Mouse (Mus musculus) testis, postnatal 14 days (tissue): ENCODE measurements around the gene Rab39.

Experiments used
- DNase-seq: peaks from one replicate; pipeline ENCODE4 v3.0.0; 2021; ENCODE audit warnings: low spot score

Rab39 gene

DNA sequence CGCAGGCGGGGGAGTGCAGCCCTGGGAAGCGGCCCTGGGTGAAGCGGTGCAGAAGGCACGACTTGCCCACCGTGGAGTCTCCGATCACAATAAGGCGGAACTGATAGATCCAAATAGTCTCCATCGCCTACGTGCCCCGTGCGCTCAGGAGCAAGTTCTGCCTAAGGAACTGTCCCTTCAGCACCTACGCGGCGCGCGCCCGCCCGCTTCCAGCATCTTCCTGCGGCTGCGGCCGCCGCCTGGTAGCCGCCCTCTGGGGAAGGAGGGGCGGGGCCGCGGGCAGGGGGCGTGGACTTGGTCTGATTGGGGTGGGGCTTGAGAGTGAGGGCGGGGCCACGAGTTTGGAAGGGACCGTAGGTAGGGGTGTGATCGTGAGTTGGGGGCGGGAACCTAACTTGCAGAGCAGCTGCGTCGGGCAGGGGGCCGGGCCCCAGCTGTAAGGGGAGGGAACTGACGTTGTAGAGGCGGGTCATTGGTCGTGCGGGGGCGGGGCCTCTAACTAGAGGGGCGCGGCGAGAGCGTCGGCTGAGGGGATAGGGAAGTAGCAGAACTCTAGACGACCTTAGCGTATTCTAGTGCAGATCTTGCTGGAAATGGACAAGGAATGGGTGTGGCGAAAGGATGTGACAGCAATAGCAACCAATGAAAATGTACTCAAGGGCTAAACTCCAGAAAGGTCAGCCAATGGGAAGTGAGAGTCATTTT is at the start of gene Rab39:
TSS of gene Rab39 (minus strand) at position 241 of the 705 bp plus-strand sequence.
- peak; percentile 91 for DNase-seq

DNA sequence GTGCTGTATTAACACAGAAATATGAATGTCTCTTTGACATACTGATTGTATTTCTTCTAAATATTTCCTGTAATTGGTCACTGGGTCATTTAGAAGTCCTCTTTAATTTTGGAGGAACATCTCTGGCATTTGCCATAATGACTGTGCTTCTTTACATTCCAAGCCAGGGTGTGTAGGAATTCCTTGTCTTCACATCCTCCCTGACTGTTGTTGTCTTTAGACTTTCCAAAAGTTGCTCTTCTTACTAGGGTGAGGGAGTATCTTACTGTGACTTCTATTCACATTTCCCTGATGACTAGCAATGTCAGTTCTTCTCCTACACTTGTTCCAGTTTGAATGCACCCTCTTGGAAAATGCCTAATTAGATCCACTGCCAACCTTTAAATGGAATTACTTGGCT is 48.8 kb upstream of the Rab39 start:
- DNase-seq, result no peak

DNA sequence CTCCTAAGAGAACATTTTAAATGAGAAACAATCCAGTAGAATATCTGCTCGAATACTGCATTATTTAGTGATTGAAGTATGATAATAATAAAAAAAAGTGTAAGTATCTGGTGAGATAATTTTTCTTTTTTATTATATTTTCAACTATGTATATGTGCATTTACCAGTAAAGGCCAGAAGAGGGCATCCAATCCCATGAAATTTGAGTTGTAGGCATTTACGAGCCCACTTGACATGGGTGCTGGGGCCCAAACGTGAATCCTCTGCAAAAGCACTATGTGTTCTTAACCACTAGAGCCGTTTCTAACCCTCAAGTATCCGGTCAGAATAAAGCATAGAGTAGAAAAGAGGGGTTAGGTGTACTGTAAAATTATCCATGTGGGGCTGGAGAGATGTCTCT is 44.9 kb upstream of the Rab39 start:
- DNase-seq, result no peak

DNA sequence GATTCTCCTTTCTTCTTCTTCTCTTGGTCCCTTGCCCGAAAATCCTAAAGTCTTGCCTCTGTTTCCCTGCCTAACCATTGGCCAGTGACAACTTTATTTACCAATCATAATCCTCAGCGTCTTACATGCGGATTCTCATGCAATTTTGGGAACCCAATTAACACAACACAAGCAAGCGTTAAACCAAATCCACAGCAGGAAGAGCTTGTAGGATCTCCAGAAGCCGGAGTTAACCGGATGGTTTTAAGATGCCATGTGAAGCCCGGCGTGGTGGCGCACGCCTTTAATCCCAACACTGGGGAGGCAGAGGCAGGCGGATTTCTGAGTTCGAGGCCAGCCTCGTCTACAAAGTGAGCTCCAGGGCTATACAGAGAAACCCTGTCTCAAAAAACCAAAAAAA is 44.4 kb upstream of the Rab39 start:
- DNase-seq, result no peak

DNA sequence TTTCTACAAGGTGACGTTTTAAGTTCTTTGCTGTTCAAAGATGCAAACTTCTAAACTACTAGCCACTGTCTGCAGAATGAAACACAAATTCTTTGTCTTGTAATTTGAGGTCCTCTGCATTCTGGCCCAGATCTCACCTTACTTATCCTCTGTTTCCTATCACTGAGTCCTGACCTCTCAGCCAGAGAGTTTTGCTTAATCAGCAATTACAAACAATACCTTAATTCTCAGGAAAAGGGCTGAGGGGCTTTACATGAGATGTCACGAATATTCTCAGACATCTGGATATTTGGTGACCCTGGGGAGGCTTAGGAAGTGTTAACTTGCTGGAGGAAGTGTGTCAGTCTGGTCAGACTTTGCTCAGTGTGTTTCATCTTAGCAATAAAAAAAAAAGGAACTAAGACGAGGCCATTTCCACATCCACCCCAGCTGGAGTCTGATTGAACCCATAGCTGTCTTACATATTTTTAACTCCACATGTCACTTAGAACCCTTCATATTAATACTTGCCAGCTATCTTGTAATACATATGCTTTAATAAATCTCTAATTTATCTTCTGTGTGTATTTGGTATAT is 34.9 kb upstream of the Rab39 start:
- DNase-seq, result no peak

DNA sequence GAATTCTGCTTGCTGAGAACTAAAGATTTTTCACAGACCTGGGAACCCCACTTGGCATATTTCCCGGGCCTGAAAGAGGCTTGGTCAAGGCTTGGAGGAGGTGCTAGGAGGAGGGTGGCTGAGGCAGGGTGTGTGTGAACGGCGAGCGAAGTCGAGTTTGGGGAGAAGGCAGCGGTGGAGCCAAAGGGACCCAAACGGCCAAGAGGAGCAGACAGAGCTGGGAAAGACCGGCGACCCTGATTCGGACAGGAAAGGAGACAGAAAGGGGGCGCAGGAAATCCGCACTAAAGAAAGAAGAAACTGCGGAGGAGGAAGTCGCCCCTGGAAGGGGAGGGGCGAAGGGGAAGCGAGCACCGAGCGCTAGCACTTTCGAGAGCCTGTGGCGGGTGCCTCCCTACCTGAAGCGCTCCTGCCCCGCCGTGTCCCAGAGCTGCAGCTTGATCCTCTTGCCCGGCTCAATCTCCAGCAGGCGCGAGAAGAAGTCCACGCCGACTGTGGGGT is 491 bp downstream of the Rab39 start:
- DNase-seq, result peak; percentile 39

DNA sequence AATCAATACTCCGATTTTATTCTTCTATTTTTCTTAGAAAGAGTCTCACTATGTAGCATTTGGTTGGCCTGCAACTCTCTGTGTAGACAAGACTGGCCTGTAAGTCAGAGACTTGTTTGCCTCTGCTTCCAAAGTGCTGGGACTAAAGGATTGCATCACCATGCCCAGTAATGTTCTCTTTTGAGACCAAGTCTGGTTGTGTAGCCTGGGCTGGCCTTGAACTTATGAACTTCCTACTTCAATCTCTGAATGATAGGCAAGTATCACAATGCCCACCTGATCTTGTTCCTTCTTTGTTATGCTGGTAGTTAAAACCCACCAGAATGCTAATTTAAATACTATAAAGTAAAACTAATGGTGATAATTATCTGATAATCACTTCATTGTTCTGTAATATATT is 3.0 kb downstream of the Rab39 start:
- no peak for DNase-seq

DNA sequence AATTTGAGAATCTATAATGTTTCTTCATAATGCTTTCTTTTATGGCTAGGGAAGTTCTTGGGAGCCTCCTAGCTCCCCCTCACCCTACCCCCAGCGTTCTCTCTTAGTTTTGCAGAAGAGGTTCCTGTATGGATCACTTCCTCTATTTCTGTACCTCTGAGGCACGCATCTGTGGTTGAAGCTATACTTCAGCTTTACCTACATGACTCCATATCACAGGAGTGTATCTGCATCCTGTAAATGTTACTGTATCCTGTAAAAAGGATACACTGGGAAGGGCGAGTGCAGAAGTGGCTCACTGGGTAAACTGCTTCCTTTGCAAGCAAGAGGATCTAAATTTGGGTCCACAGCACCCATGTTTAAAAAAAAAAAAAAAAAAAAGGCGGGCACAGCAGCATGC is 5.5 kb downstream of the Rab39 start:
- DNase-seq, result no peak

DNA sequence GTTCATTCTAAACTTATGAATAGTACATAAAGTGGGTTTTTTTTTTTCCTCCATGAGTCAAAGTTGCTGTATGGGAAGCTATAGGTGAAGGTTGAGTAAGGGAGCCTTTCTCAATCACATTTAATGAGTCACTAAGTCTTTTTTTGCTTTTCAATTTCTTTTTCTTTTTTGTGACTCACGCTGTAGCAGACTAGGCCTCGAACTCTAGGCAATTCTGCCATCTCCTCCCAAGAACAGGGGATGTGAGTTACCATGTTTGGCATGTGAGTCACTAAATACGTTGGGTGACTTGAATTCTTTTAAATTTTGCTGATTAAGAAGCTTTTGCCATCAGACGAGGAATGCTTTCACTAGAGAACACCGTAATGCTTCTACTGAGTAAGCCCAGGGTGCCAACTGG is 10.2 kb downstream of the Rab39 start:
- DNase-seq, result no peak

DNA sequence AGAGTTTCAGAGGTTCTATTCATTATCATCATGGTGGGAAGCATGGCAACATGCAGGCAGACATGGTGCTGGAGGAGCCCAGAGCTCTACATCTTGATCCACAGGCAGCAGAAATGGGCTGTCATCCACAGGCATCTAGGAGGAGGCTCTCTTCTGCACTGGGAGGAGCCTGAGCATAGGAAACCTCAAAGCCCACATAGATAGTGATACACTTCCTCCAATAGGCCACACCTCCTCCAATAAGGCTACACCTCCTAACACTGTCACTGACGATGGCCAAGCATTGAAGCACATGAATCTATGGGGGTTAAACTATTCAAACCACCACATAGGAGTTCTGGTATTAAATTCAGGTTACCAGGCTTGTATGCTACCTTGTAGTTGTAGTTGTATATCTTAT is 12.3 kb downstream of the Rab39 start:
- DNase-seq, result no peak

DNA sequence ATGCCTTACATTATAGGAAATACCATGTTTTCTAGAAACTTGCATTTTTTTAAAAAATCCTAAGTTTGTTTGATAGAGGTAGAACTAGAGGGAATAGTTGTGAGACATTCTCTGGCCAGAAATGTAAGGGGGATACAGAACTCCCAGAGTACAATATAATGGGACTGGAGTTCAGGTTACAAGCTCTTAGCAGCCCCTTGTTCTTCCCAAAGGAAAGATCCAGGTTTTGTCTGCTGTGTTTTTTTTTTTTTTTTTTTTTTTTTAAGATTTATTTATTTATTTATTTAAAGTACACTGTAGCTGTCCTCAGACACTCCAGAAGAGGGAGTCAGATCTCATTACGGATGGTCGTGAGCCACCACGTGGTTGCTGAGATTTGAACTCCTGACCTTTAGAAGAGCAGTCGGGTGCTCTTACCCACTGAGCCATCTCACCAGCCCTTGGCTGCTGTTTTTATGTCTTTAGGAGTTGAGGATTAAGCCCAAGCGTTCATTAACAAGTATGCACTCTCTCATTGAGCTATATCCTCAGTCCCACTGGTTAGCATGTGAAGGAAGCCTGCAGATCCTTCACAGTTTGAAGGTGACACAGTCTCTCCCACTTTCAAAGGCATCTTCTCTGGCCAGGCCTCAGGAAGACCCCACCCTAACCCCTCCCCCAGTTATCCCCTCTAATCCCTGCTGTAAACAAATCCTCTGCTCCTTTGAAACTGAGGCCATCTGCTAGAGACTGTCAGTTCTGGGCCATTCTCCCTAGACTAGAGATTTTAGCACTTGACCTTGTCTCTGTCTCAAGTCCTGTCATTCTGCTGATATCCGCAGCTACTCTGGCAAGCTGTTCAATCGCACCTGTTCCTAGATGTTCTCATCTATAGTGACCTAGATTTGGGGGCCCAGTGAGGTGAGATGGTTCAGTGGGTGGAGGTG is 14.0 kb downstream of the Rab39 start:
- no peak for DNase-seq

DNA sequence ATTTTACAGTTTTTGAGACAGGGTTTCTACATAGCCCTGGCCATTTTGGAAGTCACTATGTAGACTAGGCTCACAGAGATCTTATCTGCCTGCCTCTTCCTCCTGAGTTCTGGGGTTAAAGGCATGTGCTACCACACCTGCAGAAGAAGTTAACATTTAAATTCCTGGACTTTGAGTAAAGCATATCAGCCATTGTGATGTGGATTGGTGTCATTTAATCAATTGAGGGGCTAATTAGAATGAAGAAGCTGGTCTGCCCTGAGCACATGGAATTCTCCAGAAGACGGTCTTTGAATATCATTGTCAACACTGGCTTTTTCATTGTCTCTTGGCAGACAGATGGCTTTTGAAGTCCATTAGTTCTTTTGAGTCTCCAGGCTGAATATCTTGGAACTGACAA is 25.2 kb downstream of the Rab39 start:
- no peak for DNase-seq

DNA sequence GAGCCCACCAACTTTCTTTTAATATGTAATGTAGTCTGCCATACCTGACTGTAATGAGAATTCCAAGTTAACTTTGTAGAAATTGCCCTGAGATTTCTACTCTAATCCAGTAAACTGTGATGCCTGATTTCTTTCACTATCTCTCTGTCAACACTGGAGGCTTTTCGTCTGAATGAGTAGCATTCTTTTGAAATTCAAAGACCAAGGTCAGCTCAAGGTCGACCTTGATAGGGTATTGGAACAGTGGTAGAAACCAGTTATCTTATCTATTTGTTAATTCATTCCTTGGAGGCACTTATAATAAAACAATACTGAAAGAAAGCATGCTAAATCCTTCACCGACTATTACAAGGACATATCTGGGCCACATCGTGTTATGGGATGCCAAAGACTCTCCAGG is 29.1 kb downstream of the Rab39 start:
- DNase-seq, result no peak

DNA sequence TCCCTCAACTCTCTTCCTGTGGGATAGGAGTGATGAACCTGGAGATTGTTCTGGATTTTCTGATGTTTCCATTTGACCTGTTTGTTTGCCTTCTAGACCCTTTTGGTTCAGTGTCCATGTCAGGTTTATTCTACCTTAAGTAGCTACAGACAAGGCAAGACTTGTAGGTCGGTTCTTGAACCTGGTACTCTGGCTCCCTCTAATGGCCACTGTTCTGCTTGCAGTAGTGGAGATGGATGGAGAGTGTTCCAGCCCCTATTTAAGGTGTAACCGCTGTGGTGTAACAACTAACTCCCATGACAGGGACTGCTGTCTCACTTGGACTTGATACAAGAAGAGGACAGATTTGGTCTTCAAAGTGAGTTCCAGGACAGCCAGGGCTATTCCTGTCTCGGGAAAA is 32.5 kb downstream of the Rab39 start:
- DNase-seq, result peak; percentile 31

DNA sequence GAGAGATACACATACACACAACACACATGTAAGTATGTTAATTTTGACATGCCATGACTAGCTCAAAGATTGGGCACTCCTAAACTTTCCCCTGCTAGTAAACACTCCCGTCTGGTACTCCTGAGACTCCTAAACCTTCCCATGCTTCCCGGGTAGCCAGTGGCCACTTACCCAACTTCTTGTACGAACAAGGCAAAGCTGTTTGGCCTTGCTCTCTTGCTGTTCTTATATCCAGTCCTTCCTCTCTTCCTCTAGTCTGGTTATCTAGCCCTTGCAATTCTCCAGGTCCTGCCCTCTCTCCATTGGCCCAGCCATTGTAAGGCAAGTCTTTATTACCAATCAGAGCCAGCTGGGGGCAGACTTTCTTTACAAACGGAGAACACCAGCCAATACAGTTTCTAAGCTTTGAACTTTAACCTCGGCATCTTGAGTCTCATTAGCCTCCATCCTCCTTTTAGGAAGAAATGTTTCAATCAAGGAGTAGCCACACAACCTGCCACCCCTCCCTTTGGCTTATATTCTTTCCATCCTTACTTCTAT is 36.3 kb downstream of the Rab39 start, which contains the start of gene Cul5:
TSS of gene Cul5 (minus strand) at position 335 of the 540 bp plus-strand sequence.
- DNase-seq, result no peak

DNA sequence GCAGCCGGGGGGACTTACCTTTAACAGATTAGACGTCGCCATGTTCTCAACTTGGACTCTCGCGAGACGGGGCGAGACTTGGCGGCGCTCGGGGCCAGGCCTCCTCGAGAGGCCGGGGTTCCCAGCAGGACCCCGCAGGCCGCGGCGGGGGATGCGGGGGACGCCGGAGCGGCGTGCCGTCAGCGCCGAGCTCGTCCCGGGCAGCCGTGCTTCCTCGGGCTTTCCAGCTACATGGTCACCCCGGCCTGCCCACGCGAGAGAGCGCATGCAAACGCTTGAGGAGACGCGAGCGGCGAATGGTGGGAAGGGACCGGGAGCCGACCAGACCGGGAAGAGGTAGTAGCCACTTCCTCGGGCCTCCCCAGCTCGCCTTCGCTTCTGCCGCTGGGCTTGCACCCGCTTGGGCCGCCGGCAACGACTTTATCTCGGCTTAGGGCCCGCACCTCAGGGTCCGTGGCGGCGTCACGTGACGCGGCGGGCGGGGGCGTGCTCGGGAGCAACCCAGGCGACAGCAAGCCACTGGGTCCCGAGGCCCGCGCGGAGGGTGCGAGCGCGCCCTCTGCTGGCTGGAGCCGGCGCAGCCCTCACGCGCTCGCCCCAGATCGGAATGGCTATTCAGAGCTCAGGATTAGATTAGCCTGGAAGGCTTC is 38.9 kb downstream of the Rab39 start:
- peak; percentile 95 for DNase-seq

DNA sequence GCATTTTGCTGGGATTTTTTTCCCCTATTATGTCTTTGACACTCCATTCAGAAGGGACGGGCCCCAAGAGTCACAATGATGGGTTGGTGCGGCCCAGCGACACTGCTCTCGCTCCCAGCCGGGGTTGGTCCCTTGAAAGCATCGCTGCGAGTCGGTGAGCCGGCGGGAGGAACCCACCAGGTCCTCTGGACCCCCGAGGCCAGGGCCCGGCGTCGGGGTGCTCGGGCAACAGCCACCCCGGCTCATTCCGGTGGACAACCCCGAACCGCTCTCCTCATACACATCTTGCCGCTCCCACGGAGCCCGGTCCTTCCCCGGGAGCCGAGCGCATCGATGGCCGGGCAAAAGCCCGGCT is 39.4 kb downstream of the Rab39 start:
- no peak for DNase-seq

DNA sequence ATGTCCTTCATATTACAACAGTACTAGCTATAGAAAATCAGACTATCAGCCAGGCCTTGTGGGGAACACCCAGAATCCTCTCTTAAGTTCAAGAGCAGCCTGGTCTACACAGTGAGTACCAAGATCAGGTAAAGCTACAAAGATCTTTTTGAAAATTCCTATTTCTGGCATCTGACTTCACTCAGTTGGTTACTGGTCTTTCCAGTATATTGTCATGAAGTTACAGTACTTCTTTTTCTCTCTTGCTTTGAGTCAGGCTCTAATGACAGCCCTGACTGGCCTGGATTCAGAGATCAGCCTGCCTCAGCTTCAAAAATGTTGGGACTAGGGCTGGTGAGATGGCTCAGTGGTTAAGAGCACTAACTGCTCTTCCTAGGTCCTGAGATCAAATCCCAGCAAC is 40.6 kb downstream of the Rab39 start:
- DNase-seq, result no peak

DNA sequence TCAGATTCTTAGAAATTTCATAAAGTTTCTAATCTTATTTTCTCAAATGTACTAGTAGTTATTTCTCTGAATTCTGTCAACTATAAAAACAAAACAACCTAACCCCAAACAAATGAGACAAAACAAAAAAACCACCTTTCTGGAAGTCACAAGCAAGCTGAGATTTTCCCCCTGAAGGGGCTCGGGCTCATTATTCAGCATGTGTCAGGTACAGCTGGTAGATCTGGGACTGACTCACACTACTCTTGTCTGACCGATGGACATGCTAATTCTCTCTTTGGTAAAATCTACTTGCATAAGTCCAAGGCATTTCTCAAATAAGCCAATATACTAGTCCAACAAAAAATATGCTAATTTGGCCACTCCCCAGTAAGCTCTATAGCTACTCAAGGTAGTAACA is 41.2 kb downstream of the Rab39 start:
- no peak for DNase-seq

DNA sequence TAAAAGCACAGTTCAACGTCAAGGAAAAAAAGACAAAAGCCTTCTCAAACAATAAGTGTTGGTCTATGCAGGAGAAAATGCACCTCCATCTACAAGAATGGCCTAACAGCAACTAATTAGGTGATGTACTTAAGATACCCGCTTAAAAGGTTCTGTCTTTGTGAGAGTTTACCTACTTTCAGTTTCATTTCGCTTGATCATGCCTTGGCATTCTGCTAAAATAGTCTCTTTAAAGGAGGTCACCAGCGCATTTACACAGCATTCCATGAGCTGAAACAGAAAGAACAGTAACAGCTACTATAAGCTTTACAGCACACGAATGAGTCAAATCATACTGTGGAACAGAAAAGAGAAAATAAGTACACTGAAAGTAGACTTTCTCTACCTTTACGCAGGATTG is 71.2 kb downstream of the Rab39 start:
- DNase-seq, result no peak
